Mouse (Mus musculus): Measurements from ENCODE around the gene Pllp.

Pllp gene

GRCm38 (mm10) chr8:94702844-94703813, 7.1 kb upstream of the Pllp start:
- peak; percentile 81 for DNase-seq (ENCODE audit: low spot score)

- DNase-seq (ENCODE audit: low spot score): no peak
Measured at GRCm38 (mm10) chr8:94702156-94702555, 6.1 kb upstream of the Pllp start.

GRCm38 (mm10) chr8:94700421-94700935, 4.4 kb upstream of the Pllp start:
- DNase-seq (ENCODE audit: low spot score): no peak

- DNase-seq (ENCODE audit: low spot score): no peak
Measured at GRCm38 (mm10) chr8:94699366-94699765, 3.3 kb upstream of the Pllp start.

- DNase-seq (ENCODE audit: low spot score): no peak
Measured at GRCm38 (mm10) chr8:94697956-94698355, 1.9 kb upstream of the Pllp start.

- no peak for DNase-seq (ENCODE audit: low spot score)
Measured at GRCm38 (mm10) chr8:94696566-94696965, 488 bp upstream of the Pllp start.

GRCm38 (mm10) chr8:94695341-94695993, 611 bp downstream of the Pllp start:
- no peak for DNase-seq (ENCODE audit: low spot score)

GRCm38 (mm10) chr8:94694701-94695100, 1.4 kb downstream of the Pllp start:
- DNase-seq (ENCODE audit: low spot score): no peak

GRCm38 (mm10) chr8:94685953-94686352, 10.1 kb downstream of the Pllp start:
- no peak for DNase-seq (ENCODE audit: low spot score)

GRCm38 (mm10) chr8:94684287-94684686, 11.8 kb downstream of the Pllp start:
- DNase-seq (ENCODE audit: low spot score): no peak

GRCm38 (mm10) chr8:94682732-94683524, 13.2 kb downstream of the Pllp start:
- DNase-seq (ENCODE audit: low spot score): no peak

GRCm38 (mm10) chr8:94680414-94680813, 15.7 kb downstream of the Pllp start:
- DNase-seq (ENCODE audit: low spot score): no peak

GRCm38 (mm10) chr8:94678582-94678981, 17.5 kb downstream of the Pllp start:
- no peak for DNase-seq (ENCODE audit: low spot score)

- no peak for DNase-seq (ENCODE audit: low spot score)
Measured at GRCm38 (mm10) chr8:94675923-94676322, 20.2 kb downstream of the Pllp start.

GRCm38 (mm10) chr8:94674384-94674783, 21.7 kb downstream of the Pllp start:
- DNase-seq (ENCODE audit: low spot score): no peak

- DNase-seq (ENCODE audit: low spot score): peak; percentile 95
Measured at GRCm38 (mm10) chr8:94666456-94667308, 29.4 kb downstream of the Pllp start, which contains the start of gene Arl2bp. TSS of gene Arl2bp (plus strand) at chr8:94666600.

- no peak for DNase-seq (ENCODE audit: low spot score)
Measured at GRCm38 (mm10) chr8:94664722-94665121, 31.4 kb downstream of the Pllp start.

GRCm38 (mm10) chr8:94660418-94660817, 35.7 kb downstream of the Pllp start:
- DNase-seq (ENCODE audit: low spot score): no peak

- DNase-seq (ENCODE audit: low spot score): no peak
Measured at GRCm38 (mm10) chr8:94658031-94658430, 38.0 kb downstream of the Pllp start.

GRCm38 (mm10) chr8:94654994-94655393, 41.1 kb downstream of the Pllp start:
- DNase-seq (ENCODE audit: low spot score): no peak

GRCm38 (mm10) chr8:94652951-94653350, 43.1 kb downstream of the Pllp start:
- no peak for DNase-seq (ENCODE audit: low spot score)
